Mouse (Mus musculus): ENCODE measurements around the gene Atf7ip2. TPM values are rescaled to one million over a fixed set of nuclear protein-coding genes. Genes with fewer than 3 reads are reported as not detected.
A peak's percentile ranks its signal among the peaks of the same experiment; 100 is the strongest.

Atf7ip2 gene
- polyA plus RNA-seq, 1 experiment: 0.06 TPM

GRCm38 (mm10) chr16:10281890-10282289 lies 89.4 kb downstream of the Atf7ip2 start:
- H3ac ChIP-seq (ENCODE audit: control insufficient read depth, insufficient read length, low read depth): no peak overlapping the region
- H3K79me3 ChIP-seq (ENCODE audit: low read depth): no peaks in the 10 kb centered on the region
- no peaks in the 10 kb centered on the region for H3K36me3 ChIP-seq (ENCODE audit: control insufficient read depth, insufficient read depth)
- no peaks in the 10 kb centered on the region for H3K79me2 ChIP-seq (ENCODE audit: control insufficient read depth, insufficient read depth)
- H3K4me3 ChIP-seq (ENCODE audit: insufficient read depth, poor library complexity, severe bottlenecking): no peak overlapping the region
- TF ChIP-seq CTCF (IDR thresholded peaks at IDR 0.05; ENCODE audit: control insufficient read depth, insufficient read depth, insufficient read length): no peak
- no peak for TF ChIP-seq USF1 (IDR thresholded peaks at IDR 0.05; ENCODE audit: low read depth)
- no peak for TF ChIP-seq MYOG (IDR thresholded peaks at IDR 0.05; ENCODE audit: control insufficient read depth, extremely low read depth, insufficient read length)
- TF ChIP-seq MAX (IDR thresholded peaks at IDR 0.05): no peak
- no peak for TF ChIP-seq FOSL1 (IDR thresholded peaks at IDR 0.05; ENCODE audit: insufficient read depth, low read length, poor library complexity, severe bottlenecking)
- TF ChIP-seq CEBPB (IDR thresholded peaks at IDR 0.05; ENCODE audit: low read depth): no peak
- TF ChIP-seq MYOD1 (IDR thresholded peaks at IDR 0.05; ENCODE audit: control insufficient read depth, insufficient read length, low read depth): no peak
- no peaks in the 10 kb centered on the region for H3K27me3 ChIP-seq (ENCODE audit: control insufficient read depth, insufficient read depth, insufficient read length)

GRCm38 (mm10) chr16:10286513-10287268 lies 94.2 kb downstream of the Atf7ip2 start:
- H3K4me3 ChIP-seq (ENCODE audit: insufficient read depth, poor library complexity, severe bottlenecking): no peak overlapping the region
- peaks cover 14% of the 10 kb centered on the region for H3K36me3 ChIP-seq (ENCODE audit: control insufficient read depth, insufficient read depth)
- no peak overlapping the region for H3ac ChIP-seq (ENCODE audit: control insufficient read depth, insufficient read length, low read depth)
- no peaks in the 10 kb centered on the region for H3K79me2 ChIP-seq (ENCODE audit: control insufficient read depth, insufficient read depth)
- peak; percentile 26 for TF ChIP-seq MAX (IDR thresholded peaks at IDR 0.05)
- TF ChIP-seq USF1 (IDR thresholded peaks at IDR 0.05; ENCODE audit: low read depth): no peak
- TF ChIP-seq MYOG (IDR thresholded peaks at IDR 0.05; ENCODE audit: control insufficient read depth, extremely low read depth, insufficient read length): no peak
- TF ChIP-seq FOSL1 (IDR thresholded peaks at IDR 0.05; ENCODE audit: insufficient read depth, low read length, poor library complexity, severe bottlenecking): peak; percentile 31
- no peak for TF ChIP-seq CTCF (IDR thresholded peaks at IDR 0.05; ENCODE audit: control insufficient read depth, insufficient read depth, insufficient read length)
- no peak for TF ChIP-seq CEBPB (IDR thresholded peaks at IDR 0.05; ENCODE audit: low read depth)
- TF ChIP-seq MYOD1 (IDR thresholded peaks at IDR 0.05; ENCODE audit: control insufficient read depth, insufficient read length, low read depth): no peak
- no peaks in the 10 kb centered on the region for H3K79me3 ChIP-seq (ENCODE audit: low read depth)
- H3K27me3 ChIP-seq (ENCODE audit: control insufficient read depth, insufficient read depth, insufficient read length): no peaks in the 10 kb centered on the region

- H3K4me3 ChIP-seq (ENCODE audit: insufficient read depth, poor library complexity, severe bottlenecking): no peak overlapping the region
- no peak overlapping the region for H3ac ChIP-seq (ENCODE audit: control insufficient read depth, insufficient read length, low read depth)
- no peaks in the 10 kb centered on the region for H3K27me3 ChIP-seq (ENCODE audit: control insufficient read depth, insufficient read depth, insufficient read length)
- TF ChIP-seq MAX (IDR thresholded peaks at IDR 0.05) (no peak), USF1 (IDR thresholded peaks at IDR 0.05; ENCODE audit: low read depth) (no peak)
- peaks cover 14% of the 10 kb centered on the region for H3K36me3 ChIP-seq (ENCODE audit: control insufficient read depth, insufficient read depth)
- no peaks in the 10 kb centered on the region for H3K79me3 ChIP-seq (ENCODE audit: low read depth)
- no peaks in the 10 kb centered on the region for H3K79me2 ChIP-seq (ENCODE audit: control insufficient read depth, insufficient read depth)
Measured at GRCm38 (mm10) chr16:10288115-10288514, 95.6 kb downstream of the Atf7ip2 start.

GRCm38 (mm10) chr16:10297696-10298644 lies 105.5 kb downstream of the Atf7ip2 start:
- Histone ChIP-seq H3K27me3 (ENCODE audit: control insufficient read depth, insufficient read depth, insufficient read length) (no peaks in the 10 kb centered on the region), H3K79me2 (ENCODE audit: control insufficient read depth, insufficient read depth) (peaks cover 7% of the 10 kb centered on the region), H3K36me3 (ENCODE audit: control insufficient read depth, insufficient read depth) (no peaks in the 10 kb centered on the region), H3ac (ENCODE audit: control insufficient read depth, insufficient read length, low read depth) (no peak overlapping the region), H3K4me3 (ENCODE audit: insufficient read depth, poor library complexity, severe bottlenecking) (no peak overlapping the region), H3K79me3 (ENCODE audit: low read depth) (peaks cover 3% of the 10 kb centered on the region)
- no peak for TF ChIP-seq CEBPB (IDR thresholded peaks at IDR 0.05; ENCODE audit: low read depth)
- TF ChIP-seq CTCF (IDR thresholded peaks at IDR 0.05; ENCODE audit: control insufficient read depth, insufficient read depth, insufficient read length): no peak
- no peak for TF ChIP-seq MYOD1 (IDR thresholded peaks at IDR 0.05; ENCODE audit: control insufficient read depth, insufficient read length, low read depth)
- TF ChIP-seq FOSL1 (IDR thresholded peaks at IDR 0.05; ENCODE audit: insufficient read depth, low read length, poor library complexity, severe bottlenecking): no peak
- TF ChIP-seq USF1 (IDR thresholded peaks at IDR 0.05; ENCODE audit: low read depth): no peak
- no peak for TF ChIP-seq MYOG (IDR thresholded peaks at IDR 0.05; ENCODE audit: control insufficient read depth, extremely low read depth, insufficient read length)
- TF ChIP-seq MAX (IDR thresholded peaks at IDR 0.05): no peak

- TF ChIP-seq CEBPB (IDR thresholded peaks at IDR 0.05; ENCODE audit: low read depth) (no peak), USF1 (IDR thresholded peaks at IDR 0.05; ENCODE audit: low read depth) (no peak), MYOG (IDR thresholded peaks at IDR 0.05; ENCODE audit: control insufficient read depth, extremely low read depth, insufficient read length) (no peak), FOSL1 (IDR thresholded peaks at IDR 0.05; ENCODE audit: insufficient read depth, low read length, poor library complexity, severe bottlenecking) (no peak), MYOD1 (IDR thresholded peaks at IDR 0.05; ENCODE audit: control insufficient read depth, insufficient read length, low read depth) (no peak), CTCF (IDR thresholded peaks at IDR 0.05; ENCODE audit: control insufficient read depth, insufficient read depth, insufficient read length) (no peak), MAX (IDR thresholded peaks at IDR 0.05) (no peak)
Measured at GRCm38 (mm10) chr16:10299637-10300036, 107.1 kb downstream of the Atf7ip2 start.

More at GRCm38 (mm10) chr16:10299637-10300036, 107.1 kb downstream of the Atf7ip2 start:
- peaks cover 3% of the 10 kb centered on the region for H3K79me3 ChIP-seq (ENCODE audit: low read depth)
- no peak overlapping the region for H3K4me3 ChIP-seq (ENCODE audit: insufficient read depth, poor library complexity, severe bottlenecking)
- no peaks in the 10 kb centered on the region for H3K27me3 ChIP-seq (ENCODE audit: control insufficient read depth, insufficient read depth, insufficient read length)
- H3K79me2 ChIP-seq (ENCODE audit: control insufficient read depth, insufficient read depth): peaks cover 7% of the 10 kb centered on the region
- H3K36me3 ChIP-seq (ENCODE audit: control insufficient read depth, insufficient read depth): no peaks in the 10 kb centered on the region
- no peak overlapping the region for H3ac ChIP-seq (ENCODE audit: control insufficient read depth, insufficient read length, low read depth)

Measured in C2C12 (cell line).